Mouse (Mus musculus) ES-Bruce4 (cell line): Measurements from ENCODE around the gene Msi2.

Source experiments
- CTCF ChIP-seq: IDR thresholded peaks from one replicate; pipeline ENCODE4 v1.8.1; 2011; ENCODE audit warnings: low read depth, low read length
- POLR2A ChIP-seq: IDR thresholded peaks from one replicate; pipeline ENCODE4 v1.8.1; 2011; ENCODE audit warnings: low read length; ENCODE audit not compliant: insufficient read depth

DNA sequence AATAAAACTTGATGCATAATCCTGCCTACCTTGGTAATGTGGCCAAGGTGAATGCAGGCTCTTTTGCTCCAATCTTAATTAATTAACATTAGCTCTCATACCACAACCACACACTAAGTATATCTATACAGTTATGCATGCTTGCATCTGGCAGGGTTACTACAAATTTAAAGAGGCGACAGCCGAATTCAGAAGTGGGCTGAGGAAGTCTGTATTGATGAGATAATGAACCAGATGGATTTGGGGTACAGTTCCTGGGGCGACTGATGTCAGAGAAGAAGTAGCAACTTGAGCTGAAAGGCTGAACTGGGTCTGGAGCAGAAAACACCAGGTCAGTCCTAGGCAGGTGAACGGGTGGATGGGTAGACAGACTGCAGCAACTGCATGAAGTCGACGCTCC is 412.6 kb downstream of the Msi2 start:
- no peak for TF ChIP-seq POLR2A
- no peak for TF ChIP-seq CTCF
